Mouse (Mus musculus) cerebellum, postnatal 14 days (tissue): Measurements from ENCODE around the gene Clec16a.
A peak's percentile ranks its signal among the peaks of the same experiment; 100 is the strongest.

Source experiments
- DNase-seq, 2 experiments: peaks; one replicate each; pipeline ENCODE4 v3.0.0; 2021; ENCODE audit warnings: mixed read lengths in 2 of 2

Clec16a gene

DNA sequence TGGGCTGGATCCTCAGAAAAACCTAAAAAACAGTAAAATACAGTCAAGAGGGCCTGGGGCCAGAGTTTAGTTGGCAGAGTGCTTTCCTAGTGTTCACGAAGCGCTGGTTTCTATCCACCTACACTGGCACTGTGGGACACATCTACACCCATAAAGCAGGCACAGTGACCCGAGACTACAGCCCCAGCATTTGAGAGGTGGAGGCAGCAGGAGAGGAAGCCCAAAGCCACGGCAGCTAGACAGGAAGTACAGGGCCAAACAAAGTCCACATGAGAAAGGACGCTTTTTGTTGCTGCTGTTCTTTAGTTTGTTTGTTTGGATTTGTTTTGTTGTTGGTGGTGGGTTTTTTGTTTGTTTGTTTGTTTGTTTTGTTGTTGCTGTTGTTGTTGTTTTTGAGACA is 8.8 kb upstream of the Clec16a start:
- no peak for DNase-seq

- DNase-seq = no peak
These were observed 8.2 kb upstream of the Clec16a start for GRCm38 (mm10) chr16:10536961-10537360.

DNA sequence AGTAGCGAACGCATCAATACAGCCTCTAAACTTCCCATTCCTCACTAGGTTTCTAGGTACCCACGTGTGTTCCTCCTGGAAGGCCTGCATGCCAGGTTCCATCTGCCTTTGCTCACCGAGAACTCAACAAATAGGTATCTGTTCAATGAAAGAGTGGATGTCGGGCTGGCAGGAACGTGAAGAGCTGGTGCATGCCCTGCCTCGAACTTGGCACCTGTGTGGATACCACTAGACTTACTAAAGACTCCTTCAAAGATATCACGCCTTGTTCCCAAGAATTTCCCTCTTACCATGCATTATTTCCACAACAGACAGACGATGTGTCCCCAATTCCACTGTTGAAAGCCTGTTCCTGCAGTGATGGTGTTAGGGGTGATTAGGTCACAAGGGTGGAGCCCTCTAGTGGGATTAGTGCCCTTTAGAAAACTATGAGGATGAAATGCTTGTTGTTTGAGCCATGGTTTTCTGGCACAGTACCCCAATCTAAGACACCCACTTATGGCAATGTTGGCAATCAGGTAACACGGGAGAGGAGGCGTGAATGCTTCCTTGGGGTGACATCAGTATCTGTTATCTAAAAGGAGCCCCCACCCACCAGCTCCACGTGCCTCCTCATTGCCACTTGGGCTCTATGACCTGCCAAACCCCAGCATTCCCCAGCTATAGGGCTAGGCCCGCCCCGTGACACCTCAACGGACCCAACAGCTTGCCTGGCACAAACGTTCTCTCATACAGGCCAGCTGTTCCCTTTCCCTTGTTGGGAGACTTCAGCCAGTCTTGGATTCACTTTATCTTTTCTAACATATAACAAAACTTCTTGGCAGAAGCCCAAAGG is 4.2 kb upstream of the Clec16a start:
- DNase-seq = no peak

DNA sequence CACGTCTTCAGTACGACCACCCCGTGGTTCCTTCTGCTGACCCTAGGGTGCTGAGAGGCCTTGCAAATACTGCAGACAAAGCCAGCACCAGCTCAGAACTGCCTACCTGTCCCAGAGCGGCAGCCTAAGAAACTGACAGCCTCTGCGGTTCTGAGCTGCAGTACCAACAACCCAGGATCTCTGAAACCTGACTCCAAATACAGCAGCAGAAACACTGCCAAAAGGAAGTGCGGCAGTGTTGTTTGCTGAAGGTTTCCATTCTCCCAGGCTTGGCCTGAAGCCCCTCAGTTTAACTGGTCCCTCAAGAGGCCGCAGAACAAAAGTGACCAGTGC is 3.6 kb upstream of the Clec16a start:
- peak in 1 of 2 experiments; percentile 42 for DNase-seq

DNA sequence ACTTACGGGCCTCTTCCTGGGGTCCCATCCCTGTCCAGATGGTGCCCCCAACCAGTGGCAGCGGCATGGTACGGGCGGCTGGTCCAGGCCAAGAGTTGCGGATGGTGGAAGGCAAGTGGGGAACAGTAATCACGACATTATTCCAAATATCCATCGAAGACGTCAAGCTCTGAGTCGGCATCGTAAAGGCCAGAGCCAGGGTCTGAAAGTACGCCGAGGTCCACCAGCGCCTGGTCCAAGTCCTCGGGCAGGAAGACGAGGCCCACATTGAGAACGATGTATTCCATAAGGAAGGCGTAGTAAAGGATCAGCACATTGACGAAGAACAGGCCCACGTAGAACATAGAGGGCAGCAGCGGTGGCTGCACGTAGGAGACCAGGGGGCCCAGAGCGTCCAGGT is 2.9 kb upstream of the Clec16a start:
- DNase-seq = peak in 1 of 2 experiments; percentile 39

DNA sequence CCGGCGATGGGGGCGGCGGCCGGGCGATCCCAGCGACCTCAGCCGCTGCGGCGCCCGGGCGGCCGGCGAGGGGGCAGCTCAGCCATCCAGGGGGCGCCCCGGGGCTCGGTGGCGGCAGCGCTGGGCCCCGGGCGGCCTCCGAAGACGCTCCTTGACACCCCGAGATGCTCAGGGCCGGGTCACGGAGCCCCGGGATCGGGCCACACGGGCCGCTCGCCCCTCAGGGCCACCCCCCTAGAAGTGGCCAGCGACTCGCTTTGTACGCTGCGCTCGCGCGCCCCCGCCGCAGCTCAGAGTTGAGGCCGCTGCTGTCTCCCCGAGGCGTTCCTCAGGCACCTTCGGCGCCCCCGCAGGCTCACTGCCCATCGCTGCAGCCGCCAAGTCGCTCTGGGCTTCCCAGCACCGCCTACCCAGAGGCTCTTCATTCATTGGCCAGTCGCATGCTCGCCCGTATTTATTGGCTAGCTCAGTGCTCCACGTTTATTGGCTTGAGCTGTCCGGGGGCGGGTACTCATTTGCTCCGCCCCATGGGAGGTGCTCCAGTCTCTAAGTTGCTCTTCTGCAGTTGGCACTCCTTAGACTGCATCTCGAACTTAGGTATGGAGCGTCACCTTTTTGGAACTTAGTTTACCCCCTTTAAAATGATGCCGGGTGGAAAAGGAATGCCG is 2.3 kb upstream of the Clec16a start, which contains the start of gene Dexi:
Dexi (minus strand) TSS at position 357 of the 668 bp plus-strand sequence.
- DNase-seq = peak; percentile 94 to 96

GRCm38 (mm10) chr16:10546865-10547264 is 1.7 kb downstream of the Clec16a start:
- DNase-seq = no peak

DNA sequence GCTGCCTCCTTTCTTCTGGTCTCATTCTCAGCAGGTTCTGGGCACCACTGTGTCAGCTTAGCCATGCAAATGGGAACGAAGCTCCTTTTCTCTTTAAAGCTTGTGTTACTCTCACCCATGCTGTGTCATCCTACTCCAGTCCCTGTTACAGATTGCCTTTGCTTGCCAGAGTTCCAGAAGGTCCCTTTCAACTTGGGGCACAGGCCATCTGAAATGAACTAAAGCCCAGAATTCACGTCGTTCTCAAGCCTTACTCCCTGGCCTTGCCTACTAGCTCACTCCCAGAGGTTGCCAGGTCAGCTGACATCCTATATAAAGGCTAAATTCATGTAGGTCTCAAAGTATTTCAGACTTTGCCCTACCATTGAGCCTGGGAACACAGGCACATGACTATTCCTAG is 3.8 kb downstream of the Clec16a start:
- DNase-seq = no peak

DNA sequence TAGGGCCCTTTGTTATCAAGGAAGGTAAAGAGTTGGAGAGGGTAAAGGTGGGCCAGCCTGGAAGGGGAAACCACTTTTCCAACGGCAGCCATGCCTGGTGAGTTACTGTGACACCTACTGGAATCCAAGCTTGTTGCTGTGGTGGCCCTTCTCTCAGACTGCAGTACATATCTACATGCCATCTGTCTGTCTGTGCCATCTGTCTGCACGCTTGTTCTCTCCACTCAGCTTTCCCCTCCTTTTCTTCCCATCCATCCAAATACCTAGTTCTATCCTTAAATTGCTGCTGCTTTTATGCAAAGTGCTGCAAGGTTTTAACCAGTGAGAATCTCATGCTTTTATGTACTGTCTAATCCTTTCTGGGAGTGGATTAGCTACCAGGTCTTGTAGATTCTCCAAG is 4.5 kb downstream of the Clec16a start:
- no peak for DNase-seq

DNA sequence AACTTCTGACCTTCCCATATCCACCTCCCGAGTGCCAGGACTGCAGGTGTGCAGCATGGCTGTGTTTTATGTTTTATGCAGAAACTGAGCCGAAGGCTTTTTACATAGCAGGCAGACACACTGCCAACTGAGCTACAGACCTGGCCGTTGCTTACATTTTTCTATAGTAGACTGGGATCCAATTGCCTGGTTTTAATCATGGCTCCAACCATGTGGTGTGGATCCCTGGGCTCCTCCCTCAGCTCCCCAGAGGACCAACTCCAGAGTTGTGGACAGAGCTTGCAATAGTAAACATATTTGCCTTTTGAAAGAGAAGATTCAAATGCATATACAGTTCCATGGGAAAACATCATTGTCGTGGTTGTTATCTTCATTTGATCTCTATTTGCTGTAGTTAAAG is 6.5 kb downstream of the Clec16a start:
- DNase-seq = no peak

GRCm38 (mm10) chr16:10553858-10554257 is 8.7 kb downstream of the Clec16a start:
- no peak for DNase-seq

DNA sequence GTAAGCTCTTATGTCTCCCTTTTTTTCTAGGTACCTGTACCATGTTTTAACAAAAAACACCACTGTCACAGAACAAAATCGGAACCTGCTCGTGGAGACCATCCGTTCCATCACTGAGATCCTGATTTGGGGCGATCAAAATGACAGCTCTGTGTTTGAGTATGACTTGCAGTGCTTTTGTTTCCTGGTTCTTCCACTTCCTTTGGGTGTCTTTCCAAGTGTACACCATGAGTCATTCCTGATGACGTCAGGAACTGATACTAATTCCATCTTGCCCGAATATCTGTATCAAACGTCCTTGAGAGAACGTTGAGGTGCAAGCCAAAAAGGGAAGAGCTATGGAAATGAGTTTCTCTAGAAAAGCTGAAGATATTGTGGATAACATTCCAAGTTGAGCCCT is 14.9 kb downstream of the Clec16a start:
- no peak for DNase-seq

GRCm38 (mm10) chr16:10565278-10565885 is 20.2 kb downstream of the Clec16a start:
- DNase-seq = peak; percentile 86 to 88

DNA sequence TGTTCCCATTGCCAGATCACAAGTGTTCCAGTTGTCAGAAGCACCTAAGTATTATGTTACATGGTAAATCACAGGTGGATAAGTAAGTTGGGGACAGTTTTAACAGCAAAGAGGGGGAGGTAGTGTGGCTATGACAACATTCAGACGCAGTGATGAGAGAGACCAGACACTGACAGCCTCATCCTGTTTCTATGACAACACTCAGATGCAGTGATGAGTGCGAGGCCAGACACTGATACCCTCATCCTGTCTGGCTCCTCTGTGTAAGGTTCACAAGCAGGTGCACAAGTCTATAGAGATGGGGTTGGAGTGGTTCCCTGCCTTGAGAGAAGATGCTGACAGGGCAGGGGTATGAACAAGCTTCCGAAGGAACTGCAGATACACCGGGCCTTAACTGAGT is 22.0 kb downstream of the Clec16a start:
- DNase-seq = no peak

DNA sequence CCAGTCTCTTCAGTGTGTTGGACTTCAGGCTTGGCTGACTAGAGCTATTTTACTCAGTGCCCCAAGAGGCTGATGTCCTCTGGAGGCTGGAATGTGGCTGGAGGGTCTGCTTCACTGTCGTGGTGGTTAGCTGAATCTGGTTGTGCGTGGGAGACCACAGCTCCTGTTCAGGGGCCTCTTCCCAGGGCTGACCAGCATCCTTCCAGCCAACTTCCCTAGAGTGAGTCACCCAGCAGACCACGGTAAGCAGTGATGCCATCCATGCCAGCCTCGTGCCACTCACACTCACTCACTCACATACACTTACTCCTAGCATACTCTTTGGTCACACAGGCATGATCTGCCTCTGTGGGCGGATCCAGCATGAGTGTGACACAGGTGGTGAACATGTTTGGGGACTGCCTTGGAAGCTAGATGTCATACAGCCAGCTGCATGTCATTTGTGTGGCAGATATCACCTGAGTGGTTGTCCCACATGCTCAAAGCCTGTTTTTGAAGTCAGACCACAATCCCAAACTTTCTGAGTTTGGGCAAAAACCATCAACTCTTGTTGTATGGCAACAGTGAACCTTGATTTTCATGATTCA is 24.8 kb downstream of the Clec16a start:
- no peak for DNase-seq

- DNase-seq = peak; percentile 84 to 87
These were observed 25.6 kb downstream of the Clec16a start for GRCm38 (mm10) chr16:10570708-10571107.

DNA sequence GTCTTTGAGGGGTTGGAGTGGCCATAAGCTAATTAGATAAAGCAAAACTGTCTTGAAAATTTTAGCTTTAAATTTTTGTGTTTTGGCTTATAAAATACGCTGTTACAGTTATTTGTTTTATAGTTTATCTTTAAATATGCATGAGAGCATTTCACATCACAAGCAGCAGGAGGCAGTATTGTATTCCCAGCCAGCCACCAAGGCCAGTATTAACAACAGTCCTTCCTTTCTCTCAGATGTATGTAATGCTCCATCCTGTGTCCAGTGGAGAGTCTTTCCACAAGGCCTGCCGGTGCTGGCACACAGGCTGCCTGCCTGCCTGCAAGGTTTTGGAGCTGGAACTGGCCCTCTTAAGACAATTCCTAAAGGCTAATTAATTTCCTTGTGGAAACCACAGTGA is 26.7 kb downstream of the Clec16a start:
- DNase-seq = peak; percentile 28 to 34

GRCm38 (mm10) chr16:10574936-10575335 is 29.8 kb downstream of the Clec16a start:
- DNase-seq = no peak

DNA sequence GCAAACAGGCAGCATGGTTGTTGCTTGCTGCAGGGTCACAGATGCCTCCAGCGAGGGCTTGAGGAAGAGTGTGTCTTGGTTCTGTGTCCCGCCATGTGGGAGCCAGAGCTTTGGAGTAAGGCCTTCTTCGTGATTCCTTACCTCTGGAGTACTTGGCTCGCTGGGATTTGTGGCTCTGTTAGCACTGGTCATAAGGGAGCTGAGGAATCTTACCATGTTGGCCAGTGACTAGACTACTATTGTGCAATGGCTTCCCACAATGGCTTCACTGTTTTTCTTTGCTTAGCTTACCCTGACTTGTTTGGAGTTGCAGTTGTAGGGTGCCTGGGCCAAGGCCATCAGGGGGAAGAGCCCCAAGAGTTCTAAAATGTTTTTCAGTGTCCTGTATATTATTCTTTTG is 30.8 kb downstream of the Clec16a start:
- DNase-seq = no peak

GRCm38 (mm10) chr16:10577548-10577947 is 32.4 kb downstream of the Clec16a start:
- no peak for DNase-seq

- DNase-seq = no peak
These were observed 33.2 kb downstream of the Clec16a start for GRCm38 (mm10) chr16:10578376-10578775.

DNA sequence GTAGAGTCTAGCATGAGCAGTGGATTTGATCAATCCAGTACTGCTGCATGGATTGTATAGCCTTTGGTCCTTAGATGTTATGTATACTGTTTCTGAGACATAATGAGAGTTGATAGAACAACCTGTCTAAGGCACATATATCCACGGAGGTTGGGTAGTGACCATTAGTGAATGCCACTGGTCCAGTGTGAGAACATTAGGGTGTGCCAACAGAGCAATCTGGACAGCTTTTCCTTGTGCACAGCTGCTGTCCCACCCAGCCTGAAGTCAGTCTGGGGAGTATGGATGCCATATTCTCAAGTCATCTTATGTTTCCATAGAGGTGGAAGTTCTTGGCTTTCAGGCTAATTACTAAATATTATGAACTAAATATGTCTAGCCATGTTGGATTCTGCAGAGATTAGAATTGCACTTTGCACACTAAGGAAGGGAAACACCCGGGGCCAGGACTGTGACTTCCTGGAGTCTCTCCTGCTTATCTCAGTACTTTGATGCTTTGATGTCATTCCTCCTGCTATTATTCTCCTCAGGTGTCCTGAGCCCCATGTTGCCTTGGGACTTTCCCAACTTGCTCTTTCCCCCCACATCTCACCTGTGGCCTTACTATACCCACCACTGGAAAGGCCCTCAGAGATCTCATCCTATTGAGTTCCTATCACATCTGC is 36.2 kb downstream of the Clec16a start:
- no peak for DNase-seq

GRCm38 (mm10) chr16:10585165-10585564 is 40.0 kb downstream of the Clec16a start:
- peak in 1 of 2 experiments; percentile 33 for DNase-seq
